Mouse (Mus musculus): ENCODE data around the gene Rad51b. TPM values are rescaled to one million over a fixed set of nuclear protein-coding genes. Genes with fewer than 3 reads are reported as not detected.

The Rad51b gene
- polyA plus RNA-seq, 1 experiment from 2014 or later = 7.7 TPM

DNA sequence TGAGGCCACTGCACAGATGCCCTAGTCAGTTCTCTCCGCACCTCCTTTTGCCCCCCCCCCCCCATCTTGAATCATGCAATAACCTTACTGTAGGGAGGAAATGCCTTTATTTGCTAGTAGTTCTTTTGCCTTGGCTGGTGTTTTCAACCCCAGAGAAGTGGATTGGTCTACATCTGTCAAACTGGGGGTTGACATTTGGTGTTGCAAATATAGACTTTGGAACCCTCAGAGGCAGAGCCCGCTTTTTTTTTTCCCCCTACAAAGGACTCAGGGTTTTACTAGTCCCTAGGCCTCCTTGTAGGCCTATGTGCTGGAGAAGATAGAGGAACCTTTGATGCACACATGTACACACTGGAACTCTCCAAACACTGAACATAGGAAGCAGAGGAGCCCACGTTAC is 501.4 kb downstream of the Rad51b start:
- H3K36me3 ChIP-seq (replicated peaks) = no peaks in the 10 kb centered on the region
- peaks cover 6% of the 10 kb centered on the region; the same call in 1 of the 2 replicates for H3K4me1 ChIP-seq
- H3K4me3 ChIP-seq (replicated peaks) = no peak overlapping the region
- 93% methylated on average over 3 of the region's 3 CpGs for WGBS
- H3K9me3 ChIP-seq = no peaks in the 10 kb centered on the region
- no peak overlapping the region for H3K27ac ChIP-seq
- no peak overlapping the region for H3K4me2 ChIP-seq
- H3K9ac ChIP-seq = no peak overlapping the region
- 0 out of 2 replicates have a peak, but pooled peaks cover 3% of the 10 kb centered on the region for H3K27me3 ChIP-seq
- no peak for ATAC-seq (ENCODE audit: low FRiP score)

GRCm38 (mm10) chr12:79799370-79799769 is 502.3 kb downstream of the Rad51b start:
- H3K9ac ChIP-seq = no peak overlapping the region
- ATAC-seq (ENCODE audit: low FRiP score) = no peak
- H3K4me2 ChIP-seq = no peak overlapping the region
- no peaks in the 10 kb centered on the region for H3K9me3 ChIP-seq
- 74% methylated on average over 5 of the region's 5 CpGs for WGBS
- H3K4me3 ChIP-seq (replicated peaks) = no peak overlapping the region
- 0 out of 2 replicates have a peak, but pooled peaks cover 3% of the 10 kb centered on the region for H3K27me3 ChIP-seq
- no peaks in the 10 kb centered on the region for H3K36me3 ChIP-seq (replicated peaks)
- H3K27ac ChIP-seq = no peak overlapping the region
- H3K4me1 ChIP-seq = peaks cover 13% of the 10 kb centered on the region

DNA sequence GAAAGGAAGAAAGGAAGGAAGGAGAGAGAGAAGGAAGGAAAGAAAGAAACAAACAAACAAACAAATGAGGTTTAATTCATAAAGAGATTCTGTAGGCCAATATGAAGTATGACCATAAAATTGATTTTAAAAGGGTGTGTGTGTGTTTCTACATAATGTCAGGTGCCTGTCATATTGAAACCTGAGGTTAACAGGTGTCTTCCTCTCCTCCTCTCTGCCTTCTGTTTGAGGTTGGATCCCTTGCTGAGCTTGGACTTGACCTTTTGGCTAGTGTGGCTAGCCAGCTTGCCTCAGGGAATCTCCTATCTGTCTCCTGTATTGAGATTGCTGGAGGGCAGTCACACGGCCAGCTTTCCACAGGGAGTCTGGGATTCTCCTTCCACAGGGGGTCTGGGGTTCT is 506.6 kb downstream of the Rad51b start:
- Histone ChIP-seq H3K4me2 (no peak overlapping the region), H3K9ac (no peak overlapping the region), H3K27ac (no peak overlapping the region), H3K4me1 (peaks cover 45% of the 10 kb centered on the region), H3K27me3 (0 out of 2 replicates have a peak, but pooled peaks cover 3% of the 10 kb centered on the region), H3K4me3 (replicated peaks) (no peak overlapping the region), H3K9me3 (no peaks in the 10 kb centered on the region), H3K36me3 (replicated peaks) (no peaks in the 10 kb centered on the region)
- 76% methylated on average over 1 of the region's 1 CpGs for WGBS
- no peak for ATAC-seq (ENCODE audit: low FRiP score)

DNA sequence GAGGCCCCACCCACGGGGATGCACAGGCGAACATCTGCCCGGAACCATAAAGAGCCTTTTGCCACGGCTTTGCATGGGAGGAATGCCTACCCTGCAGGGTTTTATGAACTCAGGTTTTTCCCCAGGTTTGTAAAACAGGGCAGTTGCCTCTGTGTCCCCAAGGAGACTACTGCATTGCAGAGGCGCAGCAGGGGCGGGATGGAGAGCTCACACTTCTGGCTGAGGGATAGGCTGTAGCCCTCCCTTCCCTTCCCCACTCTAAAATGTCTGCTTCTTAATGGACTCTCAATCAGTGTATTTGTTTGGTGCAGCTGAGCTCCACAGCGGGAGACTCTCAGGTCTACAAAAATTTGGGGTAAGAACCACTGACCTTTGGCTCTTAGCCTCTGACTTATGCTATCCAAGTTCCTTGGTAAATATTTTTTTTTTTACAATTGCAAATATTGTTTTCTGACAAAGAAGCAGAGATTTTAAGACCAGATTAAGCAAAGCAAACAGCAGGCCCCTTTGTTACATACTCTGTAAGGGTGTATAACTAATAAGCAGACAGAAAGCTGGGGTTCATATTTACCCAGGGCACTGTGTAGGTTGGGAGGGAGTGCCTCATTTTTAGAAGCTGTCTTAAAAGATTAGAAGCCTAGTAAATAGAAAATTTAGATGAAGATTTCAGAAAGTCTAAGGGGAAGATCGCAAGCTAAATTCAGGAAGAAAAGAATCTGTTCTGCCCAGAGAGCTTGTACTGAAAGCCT is 507.9 kb downstream of the Rad51b start:
- Histone ChIP-seq H3K27ac (peak overlapping the region; percentile 74), H3K36me3 (replicated peaks) (no peaks in the 10 kb centered on the region), H3K27me3 (0 out of 2 replicates have a peak, but pooled peaks cover 3% of the 10 kb centered on the region), H3K9ac (no peak overlapping the region), H3K4me1 (peaks cover 49% of the 10 kb centered on the region), H3K9me3 (no peaks in the 10 kb centered on the region), H3K4me3 (replicated peaks) (no peak overlapping the region), H3K4me2 (0 out of 2 replicates have a peak overlapping the region, but pooled peaks have one; percentile 4)
- WGBS = 28% methylated on average over 8 of the region's 8 CpGs
- ATAC-seq (ENCODE audit: low FRiP score) = peak; percentile 78

DNA sequence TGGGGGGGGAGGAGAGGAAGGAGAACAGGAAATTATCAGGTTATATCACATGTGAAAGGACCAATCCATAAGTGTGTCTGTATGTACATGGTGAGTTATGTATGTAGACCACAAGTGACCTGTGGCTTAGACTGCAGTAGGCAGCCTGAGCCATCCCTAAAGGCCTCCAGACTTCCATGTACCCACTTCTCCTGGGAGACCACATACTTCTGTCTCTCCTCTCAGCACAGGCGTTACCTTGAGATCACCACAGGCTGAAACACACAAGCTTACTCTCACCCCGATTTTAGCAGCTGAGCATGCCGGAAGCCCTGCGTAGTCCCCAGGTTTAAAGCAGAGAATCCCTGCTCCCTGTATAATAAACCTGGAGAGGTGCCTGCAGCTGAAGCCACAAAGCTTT is 509.9 kb downstream of the Rad51b start:
- ATAC-seq (ENCODE audit: low FRiP score) = 0 out of 2 replicates have a peak, but pooled peaks have one; percentile 5
- H3K9ac ChIP-seq = 0 out of 2 replicates have a peak overlapping the region, but pooled peaks have one; percentile 25

DNA sequence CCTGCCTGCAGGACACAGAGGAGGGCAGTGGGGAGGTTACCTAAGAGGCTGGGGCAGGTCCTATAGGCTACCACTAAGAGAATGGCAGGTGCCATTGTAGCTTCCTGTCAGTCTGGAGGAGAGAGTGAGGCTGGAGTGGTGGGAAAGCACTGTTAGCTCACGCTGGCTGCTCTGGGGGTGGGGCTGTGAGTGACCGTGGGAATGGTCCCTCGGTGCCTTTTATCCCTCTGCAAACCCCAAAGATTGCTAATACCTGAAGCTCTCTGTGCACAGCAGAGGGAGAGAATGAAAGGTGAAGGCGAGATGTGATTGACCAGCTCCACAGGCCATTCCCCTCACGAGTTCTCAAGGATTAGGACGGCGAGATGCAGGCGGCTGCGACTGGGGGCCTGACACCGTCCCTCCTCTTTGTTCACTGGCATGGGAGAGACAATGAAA is 510.3 kb downstream of the Rad51b start:
- Histone ChIP-seq H3K9ac (0 out of 2 replicates have a peak overlapping the region, but pooled peaks have one; percentile 25), H3K4me1 (peaks cover 58% of the 10 kb centered on the region)
- WGBS = 5% methylated on average over 10 of the region's 10 CpGs

More for the DNA sequence above, 509.9 kb downstream of the Rad51b start:
- H3K4me3 ChIP-seq (replicated peaks) = no peak overlapping the region
- 28% methylated on average over 4 of the region's 4 CpGs for WGBS
- H3K36me3 ChIP-seq (replicated peaks) = no peaks in the 10 kb centered on the region
- H3K27me3 ChIP-seq = 0 out of 2 replicates have a peak, but pooled peaks cover 3% of the 10 kb centered on the region
- peak overlapping the region; percentile 89 for H3K27ac ChIP-seq
- peak overlapping the region; percentile 25 for H3K4me2 ChIP-seq
- H3K9me3 ChIP-seq = no peaks in the 10 kb centered on the region
- peaks cover 54% of the 10 kb centered on the region for H3K4me1 ChIP-seq

GRCm38 (mm10) chr12:79807938-79808401 is 510.9 kb downstream of the Rad51b start:
- no peak for ATAC-seq (ENCODE audit: low FRiP score)
- Histone ChIP-seq H3K4me3 (replicated peaks) (no peak overlapping the region), H3K4me1 (peaks cover 63% of the 10 kb centered on the region), H3K36me3 (replicated peaks) (no peaks in the 10 kb centered on the region), H3K27me3 (peaks cover 6% of the 10 kb centered on the region; the same call in 1 of the 2 replicates), H3K27ac (peak overlapping the region; percentile 89), H3K4me2 (no peak overlapping the region; the same call in 1 of the 2 replicates), H3K9me3 (no peaks in the 10 kb centered on the region), H3K9ac (peak overlapping the region; percentile 42)
- 17% methylated on average over 8 of the region's 8 CpGs for WGBS

More for the DNA sequence above, 510.3 kb downstream of the Rad51b start:
- Histone ChIP-seq H3K9me3 (no peaks in the 10 kb centered on the region), H3K36me3 (replicated peaks) (no peaks in the 10 kb centered on the region), H3K27me3 (peaks cover 4% of the 10 kb centered on the region; the same call in 1 of the 2 replicates), H3K4me2 (peak overlapping the region; percentile 25), H3K27ac (peak overlapping the region; percentile 89), H3K4me3 (replicated peaks) (no peak overlapping the region)
- peak; percentile 70 for ATAC-seq (ENCODE audit: low FRiP score)

GRCm38 (mm10) chr12:79808426-79809398 is 511.6 kb downstream of the Rad51b start:
- no peak for ATAC-seq (ENCODE audit: low FRiP score)
- Histone ChIP-seq H3K36me3 (replicated peaks) (no peaks in the 10 kb centered on the region), H3K4me2 (no peak overlapping the region), H3K27me3 (peaks cover 6% of the 10 kb centered on the region; the same call in 1 of the 2 replicates), H3K27ac (peak overlapping the region; percentile 89), H3K9me3 (no peaks in the 10 kb centered on the region), H3K4me3 (replicated peaks) (no peak overlapping the region), H3K9ac (no peak overlapping the region; the same call in 1 of the 2 replicates), H3K4me1 (peaks cover 70% of the 10 kb centered on the region)
- 59% methylated on average over 18 of the region's 18 CpGs for WGBS

- 89% methylated on average over 5 of the region's 5 CpGs for WGBS
- Histone ChIP-seq H3K27ac (no peak overlapping the region), H3K4me1 (peaks cover 70% of the 10 kb centered on the region), H3K9me3 (no peaks in the 10 kb centered on the region), H3K4me3 (replicated peaks) (no peak overlapping the region), H3K27me3 (peaks cover 6% of the 10 kb centered on the region; the same call in 1 of the 2 replicates), H3K4me2 (no peak overlapping the region), H3K9ac (no peak overlapping the region), H3K36me3 (replicated peaks) (no peaks in the 10 kb centered on the region)
- no peak for ATAC-seq (ENCODE audit: low FRiP score)
Observed at GRCm38 (mm10) chr12:79809518-79809917, 512.4 kb downstream of the Rad51b start.

- Histone ChIP-seq H3K4me3 (replicated peaks) (no peak overlapping the region), H3K36me3 (replicated peaks) (no peaks in the 10 kb centered on the region), H3K9me3 (no peaks in the 10 kb centered on the region), H3K27me3 (peaks cover 17% of the 10 kb centered on the region), H3K4me2 (no peak overlapping the region), H3K4me1 (peaks cover 50% of the 10 kb centered on the region), H3K9ac (no peak overlapping the region), H3K27ac (peak overlapping the region; percentile 73; the same call in 1 of the 2 replicates)
- 24% methylated on average over 8 of the region's 8 CpGs for WGBS
- ATAC-seq (ENCODE audit: low FRiP score) = no peak
Observed at GRCm38 (mm10) chr12:79812422-79812821, 515.3 kb downstream of the Rad51b start.

DNA sequence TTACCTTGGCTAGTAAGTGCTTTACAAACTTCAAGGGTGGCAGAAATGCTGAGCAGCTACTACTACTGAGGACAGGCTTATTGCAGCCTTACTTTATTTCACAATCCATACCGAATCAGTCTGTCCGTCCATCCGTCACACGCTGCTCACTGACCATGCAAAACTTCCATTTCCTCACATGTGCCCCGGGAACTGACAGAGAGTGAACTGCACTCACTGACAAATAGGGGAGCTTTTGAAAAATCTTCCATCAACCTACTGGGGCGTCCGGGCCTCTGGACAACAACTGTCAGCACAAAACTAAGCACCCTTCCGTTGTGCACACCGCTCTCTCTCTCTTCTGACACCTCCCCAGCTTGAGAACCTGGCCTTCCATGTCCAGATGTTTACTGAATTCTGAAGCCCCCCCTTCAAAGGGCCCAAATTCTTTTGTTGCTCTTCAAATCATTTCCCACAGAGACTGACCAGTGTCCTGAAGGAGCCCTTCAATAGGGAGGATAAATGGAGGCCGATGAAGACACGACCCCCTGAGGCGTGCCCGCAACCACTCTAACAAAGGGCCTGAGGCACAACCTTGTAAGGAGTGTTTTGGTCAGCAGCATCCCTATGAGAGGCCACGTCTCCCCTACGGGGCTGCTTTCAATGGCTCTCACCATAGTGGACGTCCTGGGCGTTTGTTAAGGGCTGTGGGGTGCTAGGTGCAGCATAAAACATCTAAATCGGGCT is 515.9 kb downstream of the Rad51b start:
- no peaks in the 10 kb centered on the region for H3K9me3 ChIP-seq
- no peak for ATAC-seq (ENCODE audit: low FRiP score)
- no peak overlapping the region for H3K9ac ChIP-seq
- H3K4me2 ChIP-seq = no peak overlapping the region
- no peaks in the 10 kb centered on the region for H3K36me3 ChIP-seq (replicated peaks)
- peaks cover 23% of the 10 kb centered on the region for H3K27me3 ChIP-seq
- 17% methylated on average over 18 of the region's 18 CpGs for WGBS
- peaks cover 46% of the 10 kb centered on the region for H3K4me1 ChIP-seq
- H3K4me3 ChIP-seq (replicated peaks) = no peak overlapping the region
- peak overlapping the region; percentile 73 for H3K27ac ChIP-seq

All from forebrain, embryonic 12.5 days (tissue).